Mouse (Mus musculus) Patski (cell line): Measurements from ENCODE around the gene Clec16a. TPM values are rescaled to one million over a fixed set of nuclear protein-coding genes. Genes with fewer than 3 reads are reported as not detected.

Experiments used
- ATAC-seq: fragments of 100-300 bp; one replicate; pipeline ENCODE4 v1.8.0; 2021
- CTCF ChIA-PET: fragments of 350-600 bp; sonication (Branson Sonifier 250); formaldehyde crosslinking; loops from one replicate; lab custom pipeline; 2022; ENCODE audit warnings: inconsistent platforms; lab: Charles Lee
- POLR2A ChIA-PET: fragments of 350-600 bp; sonication (Branson Sonifier 250); formaldehyde crosslinking; loops from one replicate; lab custom pipeline; 2022; ENCODE audit warnings: antibody characterized with exemption, inconsistent platforms; lab: Charles Lee
- DNase-seq: peaks from one replicate; pipeline ENCODE4 v3.0.0-alpha.2; 2011; ENCODE audit warnings: low read depth, low spot score
- H3K27me3 ChIP-seq: fragments of 371-371 bp; one replicate; pipeline ENCODE4 v1.5.1; 2021
- CTCF ChIP-seq: fragments of 100-300 bp; IDR thresholded peaks from one replicate; pipeline ENCODE4 v1.5.1; 2021
- in situ Hi-C: fragments of 300-500 bp; cut with MboI; formaldehyde crosslinking; loops from 3 replicates; pipeline ENCODE4 v1.11.1; 2018; ENCODE audit warnings: low pct_unique_long_range_greater_than_20kb, mixed read lengths
- polyA plus RNA-seq: library from polyadenylated mRNA; unstranded; gene quantifications from one replicate; pipeline ENCODE4 v1.2.3, GENCODE M21; 2021

Clec16a gene
- polyA plus RNA-seq, 1 experiment from 2014 or later: 21.3 TPM

DNA sequence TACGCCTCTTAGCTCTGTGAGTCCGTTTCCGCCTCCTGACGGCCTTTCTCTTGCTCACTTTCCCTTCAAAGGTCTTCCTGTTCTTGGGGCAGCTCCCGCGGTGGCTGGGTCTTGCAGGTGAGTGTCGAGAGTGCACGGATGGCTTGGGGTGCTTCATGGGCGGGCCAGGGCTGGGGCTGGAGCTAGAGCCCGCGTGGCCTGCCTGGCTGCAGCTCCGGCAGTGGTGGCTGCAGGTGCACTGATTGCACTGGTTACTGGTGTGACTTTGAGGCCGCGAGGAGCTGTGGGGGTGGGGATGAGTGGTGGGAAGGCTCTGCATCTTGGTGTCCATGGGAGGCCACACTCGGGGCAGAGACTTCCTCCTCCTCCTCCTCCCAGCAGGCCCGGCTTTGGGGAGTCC, 243.1 kb downstream of the Clec16a start, which contains the start of gene Tnp2:
TSS of gene Tnp2 (minus strand) at position 390 of the 400 bp plus-strand sequence.
- in situ Hi-C loops: loop anchor here (5.0 kb wide), 1 partner anchor 216 kb away; no protein-coding TSS in a partner anchor
- TF ChIP-seq CTCF: no peak
- ATAC-seq: no peak
- H3K27me3 ChIP-seq: no peaks in the 10 kb centered on the region
- no peak for DNase-seq
- CTCF ChIA-PET: interaction anchor here (0.8 to 4.7 kb wide), 4 partner anchors 51 to 216 kb away, joined by 3 to 18 read pairs (median 4); no protein-coding TSS in a partner anchor
- POLR2A ChIA-PET: interaction anchor here (0.6 kb wide), 1 partner anchor 54 kb away, joined by 3 read pairs; no protein-coding TSS in a partner anchor

DNA sequence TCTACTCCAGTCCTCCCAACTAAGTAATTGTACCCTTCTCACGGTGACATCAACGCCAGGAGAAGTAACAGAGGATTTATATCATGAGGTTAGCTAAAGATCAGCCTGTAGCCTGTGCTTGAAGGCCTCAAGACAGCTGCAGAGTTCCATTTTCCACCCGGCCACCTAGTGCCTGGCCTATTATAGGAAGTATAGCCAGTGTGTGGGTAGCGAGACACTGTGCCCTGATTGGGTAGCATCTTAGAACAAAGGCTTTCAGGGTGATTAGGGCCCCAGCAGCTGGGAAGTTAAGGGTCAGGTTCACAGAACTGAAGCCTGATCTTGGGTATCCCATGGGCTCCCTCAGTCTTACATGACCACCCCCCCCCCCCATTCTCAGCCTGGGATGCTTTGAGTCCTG, 243.7 kb downstream of the Clec16a start:
- no peak for ATAC-seq
- CTCF ChIA-PET: interaction anchor here (4.7 kb wide), 1 partner anchor 58 kb away, joined by 18 read pairs; no protein-coding TSS in a partner anchor
- in situ Hi-C loops: loop anchor here (5.0 kb wide), 1 partner anchor 217 kb away; no protein-coding TSS in a partner anchor
- no peak for DNase-seq
- POLR2A ChIA-PET: no interaction called here
- TF ChIP-seq CTCF: no peak
- no peaks in the 10 kb centered on the region for H3K27me3 ChIP-seq

DNA sequence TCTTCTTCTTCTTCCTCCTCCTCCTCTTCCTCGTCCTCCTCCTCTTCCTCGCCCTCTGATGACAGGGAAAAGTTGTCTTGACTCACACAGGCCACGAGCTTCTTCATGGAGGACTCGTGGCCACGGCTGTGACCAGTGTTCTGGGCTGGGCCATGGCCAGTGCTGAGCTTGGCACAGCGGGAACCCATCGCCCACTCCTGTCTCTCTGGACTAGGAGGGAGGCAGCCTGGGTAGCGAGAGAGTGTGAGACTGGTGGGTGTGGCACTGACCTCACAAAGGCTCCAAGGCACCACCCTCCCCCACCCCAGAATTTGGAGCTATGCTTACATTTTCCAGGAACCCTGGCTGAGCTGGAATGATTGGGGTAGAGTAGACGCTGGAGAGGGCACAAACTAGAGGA, 245.6 kb downstream of the Clec16a start, which contains the start of gene Prm3:
TSS of gene Prm3 (minus strand) at position 213 of the 400 bp plus-strand sequence.
- CTCF ChIA-PET: no interaction called here
- DNase-seq: no peak
- ATAC-seq: no peak
- POLR2A ChIA-PET: interaction anchor here (0.6 kb wide), 2 partner anchors 48 to 300 kb away, joined by 3 read pairs; no protein-coding TSS in a partner anchor
- in situ Hi-C loops: loop anchor here (5.0 kb wide), 1 partner anchor 42 kb away; no protein-coding TSS in a partner anchor
- no peaks in the 10 kb centered on the region for H3K27me3 ChIP-seq
- no peak for TF ChIP-seq CTCF

Other genes with a start within 250 kb of the Clec16a start
- gene Emp2, start 231.4 kb upstream of the Clec16a start, polyA plus RNA-seq: 14.1 TPM
- gene Tekt5, start 149.8 kb upstream of the Clec16a start, polyA plus RNA-seq: not detected
- 37.2 TPM for gene Nubp1, start 133.4 kb upstream of the Clec16a start, polyA plus RNA-seq
- 0.46 TPM for gene Tvp23a, start 98.0 kb upstream of the Clec16a start, polyA plus RNA-seq
- gene Ciita, start 65.3 kb upstream of the Clec16a start, polyA plus RNA-seq: 0.03 TPM
- 23.5 TPM for gene Dexi, start 2.3 kb upstream of the Clec16a start, polyA plus RNA-seq
- 1.6 TPM for gene Socs1, start 240.2 kb downstream of the Clec16a start, polyA plus RNA-seq
- not detected for gene Tnp2, start 243.3 kb downstream of the Clec16a start, polyA plus RNA-seq
- gene Prm3, start 245.6 kb downstream of the Clec16a start, polyA plus RNA-seq: not detected